Mouse (Mus musculus) lung, postnatal 0 days (tissue): ENCODE results near the gene Prkce. TPM values are rescaled to one million over a fixed set of nuclear protein-coding genes. Genes with fewer than 3 reads are reported as not detected.

Source experiments
- ATAC-seq: fragments of 200-750 bp; cut with Nextera tagmentation; 2 replicates; pipeline ENCODE4 v1.8.0; 2017; ENCODE audit warnings: moderate library complexity
- DNase-seq: peaks from one replicate; pipeline ENCODE4 v3.0.0-alpha.2; 2016; ENCODE audit warnings: low spot score
- H3K27ac ChIP-seq: fragments of 300-500 bp; sonication (generic); 2 replicates; pipeline ENCODE4 v1.5.1; 2014; ENCODE audit warnings: antibody characterized with exemption, mild to moderate bottlenecking, low read length, mixed read lengths
- H3K27me3 ChIP-seq: fragments of 300-500 bp; sonication (generic); replicated peaks from 2 replicates; pipeline ENCODE4 v1.6.1; 2014; ENCODE audit warnings: low read length, mixed read lengths; ENCODE audit not compliant: insufficient read depth
- H3K36me3 ChIP-seq: fragments of 300-500 bp; sonication (generic); 2 replicates; pipeline ENCODE4 v1.6.1; 2014; ENCODE audit warnings: low read length, mixed read lengths; ENCODE audit not compliant: insufficient read depth
- H3K4me1 ChIP-seq: fragments of 300-500 bp; sonication (generic); 2 replicates; pipeline ENCODE4 v1.6.1; 2014; ENCODE audit warnings: antibody characterized with exemption, low read depth, low read length, mixed read lengths; ENCODE audit not compliant: insufficient read depth
- H3K4me2 ChIP-seq: fragments of 300-500 bp; sonication (generic); replicated peaks from 2 replicates; pipeline ENCODE4 v1.6.1; 2014; ENCODE audit warnings: low read depth, mild to moderate bottlenecking, low read length, moderate library complexity, mixed read lengths
- H3K4me3 ChIP-seq: fragments of 300-500 bp; sonication (generic); 2 replicates; pipeline ENCODE4 v1.5.1; 2014; ENCODE audit warnings: low read depth, low read length
- H3K9ac ChIP-seq: fragments of 300-500 bp; sonication (generic); replicated peaks from 2 replicates; pipeline ENCODE4 v1.6.1; 2014; ENCODE audit warnings: low read depth, mild to moderate bottlenecking
- H3K9me3 ChIP-seq: fragments of 300-500 bp; sonication (generic); 2 replicates; pipeline ENCODE4 v1.6.1; 2016; ENCODE audit warnings: low read length, mixed read lengths
- CTCF ChIP-seq: IDR thresholded peaks from 2 replicates; pipeline ENCODE4 v1.5.1; 2016; ENCODE audit warnings: antibody characterized with exemption, mild to moderate bottlenecking
- EP300 ChIP-seq: IDR thresholded peaks from 2 replicates; pipeline ENCODE4 v1.6.1; 2016; ENCODE audit warnings: antibody characterized with exemption, mild to moderate bottlenecking, control low read depth
- WGBS: fragments of 180-500 bp; shearing (Covaris S2); extraction: QIAGEN DNeasy Blood & Tissue Kit; methylation state at CpG from one replicate; pipeline ENCODE4 v1.1.7; 2014; 5-methylcytosine and 5-hydroxymethylcytosine counted together
- polyA plus RNA-seq: library from polyadenylated mRNA; unstranded; fragments of >200 nt; fragmentation: Nextera tagmentation; extraction: Ambion mirVana; gene quantifications from 2 replicates; pipeline ENCODE4 v1.2.1, GENCODE M21; 2015

The Prkce gene
- polyA plus RNA-seq, 1 experiment from 2014 or later, result 10.6 TPM

DNA sequence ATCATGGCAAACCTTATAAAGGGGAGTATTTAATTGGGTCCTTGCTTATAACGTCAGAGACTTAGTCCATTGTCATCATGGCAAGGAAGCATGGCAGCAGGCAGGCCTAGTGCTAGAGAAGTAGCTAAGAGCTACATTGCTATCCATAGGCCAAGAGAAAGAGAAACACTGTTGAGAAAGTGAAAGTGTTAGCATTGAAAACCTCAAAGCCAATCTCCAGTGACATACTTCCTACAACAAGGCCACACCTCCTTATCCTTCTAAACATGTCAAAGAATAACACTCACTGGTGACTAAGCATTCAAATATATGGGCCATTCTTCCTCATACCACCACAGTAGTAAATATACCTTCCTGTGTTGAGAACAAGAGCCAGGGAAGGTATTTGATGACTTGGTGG lies 20.2 kb downstream of the Prkce start:
- Histone ChIP-seq H3K4me1 (peaks cover 5% of the 10 kb centered on the region), H3K27ac (no peak overlapping the region), H3K4me2 (no peak overlapping the region), H3K9me3 (no peaks in the 10 kb centered on the region), H3K36me3 (no peaks in the 10 kb centered on the region), H3K9ac (no peak overlapping the region), H3K27me3 (no peaks in the 10 kb centered on the region), H3K4me3 (no peak overlapping the region)
- 84% methylated on average over 1 of the region's 1 CpGs for WGBS
- peak; percentile 34 for ATAC-seq
- peak; percentile 51 for DNase-seq
- TF ChIP-seq EP300 (0 out of 2 replicates have a peak, but pooled peaks have one; percentile 14), CTCF (no peak)

GRCm38 (mm10) chr17:86193979-86194378 lies 26.4 kb downstream of the Prkce start:
- no peak overlapping the region for H3K4me3 ChIP-seq
- H3K27ac ChIP-seq, result no peak overlapping the region
- no peak for TF ChIP-seq EP300
- TF ChIP-seq CTCF, result no peak
- H3K4me2 ChIP-seq, result no peak overlapping the region
- no peaks in the 10 kb centered on the region for H3K36me3 ChIP-seq
- H3K4me1 ChIP-seq, result no peaks in the 10 kb centered on the region
- no peaks in the 10 kb centered on the region for H3K27me3 ChIP-seq
- no peaks in the 10 kb centered on the region for H3K9me3 ChIP-seq
- no peak overlapping the region for H3K9ac ChIP-seq
- ATAC-seq (no peak), DNase-seq (no peak)
- 68% methylated on average over 6 of the region's 6 CpGs for WGBS

- no peaks in the 10 kb centered on the region for H3K4me1 ChIP-seq
- DNase-seq (no peak), ATAC-seq (no peak)
- no peaks in the 10 kb centered on the region for H3K36me3 ChIP-seq
- H3K4me3 ChIP-seq, result no peak overlapping the region
- TF ChIP-seq CTCF, result no peak
- no peak for TF ChIP-seq EP300
- no peak overlapping the region for H3K4me2 ChIP-seq
- no peaks in the 10 kb centered on the region for H3K27me3 ChIP-seq
- H3K9ac ChIP-seq, result no peak overlapping the region
- no peaks in the 10 kb centered on the region for H3K9me3 ChIP-seq
- WGBS, result 72% methylated on average over 8 of the region's 8 CpGs
- no peak overlapping the region for H3K27ac ChIP-seq
Measured at GRCm38 (mm10) chr17:86194921-86195320, 27.3 kb downstream of the Prkce start.

GRCm38 (mm10) chr17:86198496-86199465 lies 31.2 kb downstream of the Prkce start:
- no peak for DNase-seq
- Histone ChIP-seq H3K36me3 (no peaks in the 10 kb centered on the region), H3K9me3 (no peaks in the 10 kb centered on the region), H3K27me3 (no peaks in the 10 kb centered on the region), H3K4me3 (no peak overlapping the region), H3K4me1 (0 out of 2 replicates have a peak, but pooled peaks cover 3% of the 10 kb centered on the region), H3K27ac (no peak overlapping the region), H3K4me2 (no peak overlapping the region), H3K9ac (no peak overlapping the region)
- ATAC-seq, result no peak
- TF ChIP-seq CTCF (no peak), EP300 (no peak)
- WGBS, result 81% methylated on average over 16 of the region's 16 CpGs

DNA sequence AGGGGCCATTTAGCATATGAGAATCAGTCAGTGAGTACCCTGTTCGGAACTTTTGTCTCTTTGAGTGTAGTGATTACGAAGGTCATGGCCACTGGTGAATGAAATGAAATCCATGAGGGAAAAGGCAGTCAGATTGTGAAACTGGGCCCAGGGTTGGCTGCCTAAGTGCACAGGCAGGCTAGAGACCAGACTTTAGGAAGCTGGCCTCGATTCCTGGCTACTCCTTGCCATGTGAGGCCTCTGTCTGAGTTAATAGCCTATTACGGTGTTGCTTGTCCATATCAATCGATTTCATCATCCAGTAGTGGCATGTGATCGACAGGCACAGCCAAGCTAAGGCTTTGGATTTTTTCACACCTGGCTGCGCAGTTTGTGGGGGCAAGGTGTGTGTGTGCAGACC lies 34.4 kb downstream of the Prkce start:
- H3K4me3 ChIP-seq, result no peak overlapping the region
- peaks cover 4% of the 10 kb centered on the region; the same call in 1 of the 2 replicates for H3K4me1 ChIP-seq
- DNase-seq (no peak), ATAC-seq (no peak)
- TF ChIP-seq EP300, result no peak
- TF ChIP-seq CTCF, result no peak
- no peaks in the 10 kb centered on the region for H3K36me3 ChIP-seq
- H3K27me3 ChIP-seq, result no peaks in the 10 kb centered on the region
- no peak overlapping the region for H3K9ac ChIP-seq
- 91% methylated on average over 7 of the region's 7 CpGs for WGBS
- H3K9me3 ChIP-seq, result no peaks in the 10 kb centered on the region
- no peak overlapping the region for H3K4me2 ChIP-seq
- H3K27ac ChIP-seq, result no peak overlapping the region

DNA sequence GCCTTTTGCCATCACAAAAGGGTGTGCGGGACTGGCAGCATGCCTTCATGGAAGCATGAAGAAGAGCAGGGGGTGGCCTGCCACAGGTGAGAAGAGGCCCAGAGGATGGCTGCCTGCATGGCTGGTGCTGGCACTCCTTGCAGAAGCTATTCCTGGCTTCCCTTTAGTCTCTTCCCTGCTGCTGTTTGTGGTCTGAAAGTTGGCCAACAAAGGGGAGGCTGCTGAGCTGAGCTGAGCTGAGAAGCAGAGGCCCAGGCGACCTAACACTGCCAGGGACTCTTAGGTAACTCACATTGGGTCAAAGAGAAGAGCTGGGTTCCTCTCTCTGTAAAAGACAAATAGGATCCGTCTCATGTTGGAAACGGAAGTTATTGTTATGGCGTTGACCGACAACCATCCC lies 35.4 kb downstream of the Prkce start:
- ATAC-seq (no peak), DNase-seq (no peak)
- H3K9me3 ChIP-seq, result no peaks in the 10 kb centered on the region
- no peaks in the 10 kb centered on the region for H3K27me3 ChIP-seq
- H3K36me3 ChIP-seq, result no peaks in the 10 kb centered on the region
- H3K9ac ChIP-seq, result no peak overlapping the region
- peaks cover 4% of the 10 kb centered on the region; the same call in 1 of the 2 replicates for H3K4me1 ChIP-seq
- no peak overlapping the region for H3K4me2 ChIP-seq
- TF ChIP-seq EP300 (no peak), CTCF (no peak)
- H3K4me3 ChIP-seq, result no peak overlapping the region
- no peak overlapping the region for H3K27ac ChIP-seq
- 82% methylated on average over 6 of the region's 6 CpGs for WGBS
